Mouse (Mus musculus): ENCODE data around the gene Shc2.

- TF ChIP-seq E2F4 (IDR thresholded peaks at IDR 0.05; ENCODE audit: insufficient read depth): no peak
- no peak for TF ChIP-seq POLR2A (IDR thresholded peaks at IDR 0.05; ENCODE audit: insufficient read length, low read depth)
- TF ChIP-seq USF1 (IDR thresholded peaks at IDR 0.05; ENCODE audit: low read depth): no peak
- no peak for TF ChIP-seq TCF3 (IDR thresholded peaks at IDR 0.05; ENCODE audit: insufficient read length, low read depth)
- no peak for TF ChIP-seq CEBPB (IDR thresholded peaks at IDR 0.05; ENCODE audit: insufficient read depth, poor library complexity, severe bottlenecking)
- TF ChIP-seq REST (IDR thresholded peaks at IDR 0.05; ENCODE audit: insufficient read depth, insufficient read length): no peak
- TF ChIP-seq SRF (IDR thresholded peaks at IDR 0.05; ENCODE audit: control insufficient read depth, insufficient read length, low read depth): no peak
- TF ChIP-seq POLR2AphosphoS2 (IDR thresholded peaks at IDR 0.05; ENCODE audit: insufficient read length, low read depth): no peak
- no peak for TF ChIP-seq MAX (IDR thresholded peaks at IDR 0.05; ENCODE audit: low read depth)
- TF ChIP-seq MYOG (IDR thresholded peaks at IDR 0.05; ENCODE audit: control insufficient read depth in 1 of 3, insufficient read depth in 1 of 3, insufficient read length in 2 of 3, low read depth in 2 of 3): no peak
- TF ChIP-seq TCF12 (IDR thresholded peaks at IDR 0.05; ENCODE audit: insufficient read depth, poor library complexity, severe bottlenecking): no peak
- TF ChIP-seq MYOD1 (IDR thresholded peaks at IDR 0.05; ENCODE audit: control insufficient read depth in 1 of 3, insufficient read length in 2 of 3, low read depth in 2 of 3): no peak
These were observed 67.8 kb downstream of the Shc2 start for GRCm38 (mm10) chr10:79569921-79570320.
